Mouse (Mus musculus) yolk sac, embryonic 10.5 days (tissue): ENCODE results near the gene Mrpl40.

Source experiments
- DNase-seq: peaks from one replicate; pipeline ENCODE4 v3.0.0-alpha.2; 2017; ENCODE audit warnings: low spot score

The Mrpl40 gene

GRCm38 (mm10) chr16:18828630-18829029 is 48.0 kb downstream of the Mrpl40 start:
- no peak for DNase-seq

DNA sequence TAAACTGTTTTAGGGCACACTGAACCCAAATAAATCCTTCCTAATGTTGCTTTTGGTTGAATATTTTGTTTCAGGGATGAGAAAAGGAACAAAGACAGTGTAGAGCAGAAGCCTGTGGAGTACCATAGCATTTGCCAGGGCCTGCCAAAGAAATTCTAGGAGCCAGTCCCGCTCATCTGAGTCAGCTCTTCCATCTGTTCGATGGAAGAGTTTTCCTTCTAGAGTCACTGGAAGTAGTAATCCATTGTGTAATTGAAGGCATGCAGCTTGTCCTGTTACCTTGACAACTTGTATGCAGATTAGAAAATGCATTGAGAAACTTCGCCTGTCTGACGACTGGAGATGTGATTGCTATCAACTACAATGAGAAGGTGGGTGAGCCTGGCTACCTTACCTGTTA is 53.7 kb downstream of the Mrpl40 start:
- no peak for DNase-seq

GRCm38 (mm10) chr16:18822356-18822755 is 54.3 kb downstream of the Mrpl40 start:
- DNase-seq = no peak
